Mouse (Mus musculus) intestine, postnatal 0 days (tissue): ENCODE results near the gene Rnf187. TPM values are rescaled to one million over a fixed set of nuclear protein-coding genes. Genes with fewer than 3 reads are reported as not detected.

ENCODE experiments used
- ATAC-seq: fragments of 200-750 bp; cut with Nextera tagmentation; 2 replicates; pipeline ENCODE4 v1.8.0; 2017; ENCODE audit warnings: mild to moderate bottlenecking, moderate TSS enrichment, moderate library complexity
- H3K27ac ChIP-seq: fragments of 300-500 bp; sonication (generic); 2 replicates; pipeline ENCODE4 v1.5.1; 2014; ENCODE audit warnings: mild to moderate bottlenecking, low read depth, low read length, moderate library complexity
- H3K27me3 ChIP-seq: fragments of 300-500 bp; sonication (generic); replicated peaks from 2 replicates; pipeline ENCODE4 v1.6.1; 2014; ENCODE audit warnings: low read length, mixed read lengths; ENCODE audit not compliant: control insufficient read depth, insufficient read depth
- H3K36me3 ChIP-seq: fragments of 300-500 bp; sonication (generic); 2 replicates; pipeline ENCODE4 v1.6.1; 2014; ENCODE audit warnings: mild to moderate bottlenecking, moderate library complexity; ENCODE audit not compliant: control insufficient read depth, insufficient read depth
- H3K4me1 ChIP-seq: fragments of 300-500 bp; sonication (generic); replicated peaks from 2 replicates; pipeline ENCODE4 v1.6.1; 2014; ENCODE audit warnings: antibody characterized with exemption, low read length, mixed read lengths; ENCODE audit not compliant: control insufficient read depth, insufficient read depth
- H3K4me2 ChIP-seq: fragments of 300-500 bp; sonication (generic); replicated peaks from 2 replicates; pipeline ENCODE4 v1.6.1; 2014; ENCODE audit warnings: low read depth, mild to moderate bottlenecking, moderate library complexity
- H3K4me3 ChIP-seq: fragments of 300-500 bp; sonication (generic); 2 replicates; pipeline ENCODE4 v1.5.1; 2014; ENCODE audit warnings: low read depth, low read length
- H3K9ac ChIP-seq: fragments of 300-500 bp; sonication (generic); 2 replicates; pipeline ENCODE4 v1.6.1; 2014; ENCODE audit warnings: mild to moderate bottlenecking, low read depth, low read length
- H3K9me3 ChIP-seq: fragments of 300-500 bp; sonication (generic); 2 replicates; pipeline ENCODE4 v1.6.1; 2016; ENCODE audit warnings: mixed run types; ENCODE audit not compliant: control insufficient read depth
- CTCF ChIP-seq: sonication (generic); IDR thresholded peaks from 2 replicates; pipeline ENCODE4 v1.5.1; 2016; ENCODE audit warnings: low read depth, mild to moderate bottlenecking, control low read depth, antibody characterized with exemption, moderate library complexity
- WGBS: fragments of 180-500 bp; shearing (Covaris S2); extraction: QIAGEN DNeasy Blood & Tissue Kit; methylation state at CpG from one replicate; pipeline ENCODE4 v1.1.7; 2014; 5-methylcytosine and 5-hydroxymethylcytosine counted together
- polyA plus RNA-seq: library from polyadenylated mRNA; unstranded; fragments of >200 nt; fragmentation: Nextera tagmentation; extraction: Ambion mirVana; gene quantifications from 2 replicates; pipeline ENCODE4 v1.2.1, GENCODE M21; 2015

Gene Rnf187
- polyA plus RNA-seq, 1 experiment from 2014 or later, result 113 TPM

DNA sequence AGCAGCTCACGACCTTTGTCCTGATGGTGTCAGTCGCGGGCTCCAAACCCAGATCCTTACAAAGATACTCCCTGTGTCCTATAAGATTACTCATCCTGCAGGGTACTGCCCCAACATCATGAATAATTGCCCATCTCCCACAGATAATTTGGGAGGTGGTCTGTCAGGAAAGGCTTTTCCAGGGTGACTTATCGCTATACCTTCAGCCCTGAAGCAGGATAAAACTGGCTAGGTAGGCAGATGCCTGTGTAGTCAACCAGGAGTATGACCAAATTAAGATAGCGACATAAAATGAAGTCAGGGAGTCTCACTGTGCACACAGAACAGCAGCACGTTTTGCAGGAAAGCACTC lies 348 bp upstream of the Rnf187 start:
- H3K9ac ChIP-seq, result no peak overlapping the region
- no peaks in the 10 kb centered on the region for H3K27me3 ChIP-seq
- H3K36me3 ChIP-seq, result peaks cover 19% of the 10 kb centered on the region; the same call in 1 of the 2 replicates
- WGBS, result 8% methylated on average over 6 of the region's 6 CpGs
- peak overlapping the region; percentile 84 for H3K4me3 ChIP-seq
- H3K9me3 ChIP-seq, result no peaks in the 10 kb centered on the region
- ATAC-seq, result no peak
- no peaks in the 10 kb centered on the region for H3K4me1 ChIP-seq
- peak overlapping the region; percentile 91; the same call in 1 of the 2 replicates for H3K27ac ChIP-seq
- H3K4me2 ChIP-seq, result peak overlapping the region; percentile 98
- peak; percentile 19; the same call in 1 of the 2 replicates for TF ChIP-seq CTCF

DNA sequence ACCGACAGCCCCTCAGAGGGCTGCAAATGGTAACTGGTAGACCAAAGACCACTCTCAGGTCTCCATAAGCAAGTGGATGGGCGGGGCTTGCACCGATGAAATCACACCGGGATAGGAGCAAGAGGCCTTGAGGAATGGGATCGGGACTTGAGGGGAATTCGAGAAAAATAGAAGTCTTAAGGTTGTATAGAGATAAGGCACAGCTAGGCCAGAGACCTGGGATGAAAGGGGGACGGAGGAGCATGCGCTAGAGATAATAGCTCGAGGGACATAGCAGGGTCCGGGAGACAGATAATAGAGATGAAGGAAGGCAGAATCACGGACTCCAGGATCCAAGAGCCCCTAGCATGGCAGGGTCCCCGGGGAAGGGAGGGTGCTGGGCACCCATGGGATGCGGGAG lies 807 bp downstream of the Rnf187 start:
- no peak for ATAC-seq
- H3K27ac ChIP-seq, result peak overlapping the region; percentile 91; the same call in 1 of the 2 replicates
- no peaks in the 10 kb centered on the region for H3K27me3 ChIP-seq
- WGBS, result 1% methylated on average over 13 of the region's 13 CpGs
- peak overlapping the region; percentile 84 for H3K4me3 ChIP-seq
- H3K36me3 ChIP-seq, result peaks cover 31% of the 10 kb centered on the region
- no peaks in the 10 kb centered on the region for H3K9me3 ChIP-seq
- peak overlapping the region; percentile 98 for H3K4me2 ChIP-seq
- TF ChIP-seq CTCF, result no peak
- no peaks in the 10 kb centered on the region for H3K4me1 ChIP-seq
- peak overlapping the region; percentile 89 for H3K9ac ChIP-seq

DNA sequence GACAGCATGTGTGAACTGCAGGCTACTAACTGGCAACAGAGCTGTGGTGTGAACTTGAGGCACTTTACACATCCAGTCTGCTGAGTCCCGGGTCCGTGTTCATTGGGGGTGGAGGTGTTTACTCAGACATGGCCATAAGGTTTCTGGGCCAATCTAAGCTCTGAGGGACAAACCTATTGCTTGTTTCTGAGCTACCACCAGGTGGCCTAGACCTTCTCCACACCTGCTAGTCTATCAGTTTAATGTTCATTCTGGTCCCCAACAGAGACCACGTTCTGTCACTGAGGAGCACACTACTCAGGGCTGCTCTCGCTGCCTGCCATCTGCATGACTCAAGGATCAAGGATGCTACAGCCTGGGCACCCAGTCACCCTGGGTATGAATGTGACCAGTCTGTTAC lies 7.1 kb downstream of the Rnf187 start:
- ATAC-seq, result no peak
- Histone ChIP-seq H3K4me3 (no peak overlapping the region), H3K36me3 (peaks cover 31% of the 10 kb centered on the region), H3K9me3 (no peaks in the 10 kb centered on the region), H3K4me1 (no peaks in the 10 kb centered on the region), H3K9ac (no peak overlapping the region), H3K4me2 (no peak overlapping the region), H3K27ac (peak overlapping the region; percentile 2; the same call in 1 of the 2 replicates), H3K27me3 (no peaks in the 10 kb centered on the region)
- WGBS, result 43% methylated on average over 4 of the region's 4 CpGs
- peak; percentile 66 for TF ChIP-seq CTCF

DNA sequence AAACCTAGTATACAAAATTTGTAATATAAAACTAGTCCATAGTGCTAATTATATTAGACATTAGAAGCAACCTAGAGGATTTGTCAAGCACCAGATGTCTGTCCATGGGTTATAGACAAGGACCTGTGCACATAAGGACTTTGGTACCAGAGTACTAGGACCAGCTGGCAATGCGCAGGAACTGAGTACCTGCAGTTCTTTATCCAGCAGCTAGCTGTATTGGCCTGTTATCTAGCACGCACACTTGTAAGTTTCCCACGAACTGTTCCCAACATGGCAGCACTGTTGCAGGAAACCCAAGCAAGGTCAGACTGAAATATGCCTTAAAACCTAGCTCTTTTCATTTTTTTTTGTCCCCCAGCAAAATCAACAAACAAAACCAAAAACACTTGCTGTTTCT lies 8.5 kb downstream of the Rnf187 start:
- no peaks in the 10 kb centered on the region for H3K27me3 ChIP-seq
- no peaks in the 10 kb centered on the region for H3K9me3 ChIP-seq
- no peak for ATAC-seq
- peaks cover 20% of the 10 kb centered on the region for H3K36me3 ChIP-seq
- H3K4me1 ChIP-seq, result no peaks in the 10 kb centered on the region
- TF ChIP-seq CTCF, result no peak
- no peak overlapping the region for H3K27ac ChIP-seq
- WGBS, result 76% methylated on average over 3 of the region's 3 CpGs
- H3K4me2 ChIP-seq, result no peak overlapping the region
- H3K9ac ChIP-seq, result no peak overlapping the region
- H3K4me3 ChIP-seq, result no peak overlapping the region

DNA sequence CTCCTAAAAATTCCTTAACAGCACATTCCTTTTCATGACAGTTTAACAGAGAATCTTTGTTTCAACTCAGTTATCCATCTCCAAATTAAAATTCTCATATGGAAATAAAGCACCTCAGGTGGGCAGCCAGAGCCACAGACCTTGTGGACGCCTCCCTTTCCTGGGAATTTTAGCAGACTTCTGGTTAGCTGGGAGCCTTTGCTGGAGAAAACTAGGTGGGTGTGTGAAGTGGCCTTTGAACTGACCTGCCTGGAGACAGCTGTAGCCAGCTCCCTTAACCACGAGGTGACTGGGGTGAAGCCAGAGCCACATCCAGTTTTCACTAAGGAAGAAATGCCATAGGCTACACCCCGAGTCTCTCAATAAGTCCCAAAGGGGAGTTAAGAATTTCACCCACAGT lies 9.1 kb downstream of the Rnf187 start:
- TF ChIP-seq CTCF, result no peak
- H3K27ac ChIP-seq, result no peak overlapping the region
- WGBS, result 24% methylated on average over 3 of the region's 3 CpGs
- H3K4me2 ChIP-seq, result no peak overlapping the region
- H3K9me3 ChIP-seq, result no peaks in the 10 kb centered on the region
- no peak overlapping the region for H3K4me3 ChIP-seq
- no peaks in the 10 kb centered on the region for H3K27me3 ChIP-seq
- ATAC-seq, result no peak
- H3K4me1 ChIP-seq, result no peaks in the 10 kb centered on the region
- H3K36me3 ChIP-seq, result peaks cover 20% of the 10 kb centered on the region
- no peak overlapping the region for H3K9ac ChIP-seq

DNA sequence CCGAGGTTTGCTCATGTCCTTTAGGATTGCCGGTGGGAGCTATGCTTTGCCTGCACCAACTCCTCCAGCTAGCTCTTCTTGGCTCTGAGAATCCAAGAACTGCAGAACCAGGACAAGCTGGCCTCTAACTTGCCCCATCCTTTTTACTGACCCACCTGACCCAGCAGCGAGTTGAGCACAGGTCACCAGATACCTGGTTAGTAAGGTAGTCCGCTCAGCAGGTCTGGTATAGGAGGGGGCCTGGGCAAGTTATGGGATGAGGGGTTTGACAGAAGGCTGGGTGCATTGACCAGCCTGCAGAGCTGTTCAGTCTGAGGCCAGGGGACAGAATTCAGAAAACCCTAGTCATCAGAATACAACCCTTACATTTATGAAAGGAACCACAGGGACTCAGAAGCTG lies 9.7 kb downstream of the Rnf187 start:
- Histone ChIP-seq H3K9ac (no peak overlapping the region), H3K27ac (no peak overlapping the region), H3K4me3 (no peak overlapping the region), H3K36me3 (peaks cover 14% of the 10 kb centered on the region), H3K4me1 (no peaks in the 10 kb centered on the region), H3K27me3 (no peaks in the 10 kb centered on the region), H3K9me3 (no peaks in the 10 kb centered on the region), H3K4me2 (no peak overlapping the region)
- no peak for ATAC-seq
- no peak for TF ChIP-seq CTCF
- WGBS, result 73% methylated on average over 3 of the region's 4 CpGs
